Mouse (Mus musculus): ENCODE data around the gene Tgfbr3.

The Tgfbr3 gene

GRCm38 (mm10) chr5:107289234-107289764 is at the start of gene Tgfbr3:
Gene Tgfbr3, minus strand, starts transcription at chr5:107289629.
- in situ Hi-C loops (cut with MboI; ENCODE audit: unreplicated experiment in 2 of 2), result loop anchor here (5.0 to 10.0 kb wide), 4 partner anchors 33 to 484 kb away; no protein-coding TSS in a partner anchor

GRCm38 (mm10) chr5:107330916-107331421 is 41.5 kb upstream of the Tgfbr3 start, which contains the start of gene Brdt:
Gene Brdt, plus strand, starts transcription at chr5:107331159.
- in situ Hi-C loops (cut with MboI; ENCODE audit: unreplicated experiment in 2 of 2), result loop anchor here in 1 of 2 experiments (25.0 kb wide), 1 partner anchor 869 kb away; the partner anchor contains the start of gene Barhl2

- in situ Hi-C loops (cut with MboI; ENCODE audit: unreplicated experiment in 2 of 2), result loop anchor here (5.0 to 25.0 kb wide), 3 partner anchors 33 to 1908 kb away; partner anchors contain the start of genes Lrrc8b (in 1 of the 2) and Tgfbr3 (in 1 of the 2)
These were observed 31.3 kb upstream of the Tgfbr3 start for GRCm38 (mm10) chr5:107320703-107321102.

GRCm38 (mm10) chr5:107317141-107317540 is 27.7 kb upstream of the Tgfbr3 start:
- in situ Hi-C loops (cut with MboI; ENCODE audit: unreplicated experiment in 2 of 2), result loop anchor here (10.0 to 25.0 kb wide), 3 partner anchors 462 to 1905 kb away; partner anchors contain the start of gene Lrrc8b (in 1 of the 2)

GRCm38 (mm10) chr5:107307432-107307831 is 18.0 kb upstream of the Tgfbr3 start:
- in situ Hi-C loops (cut with MboI; ENCODE audit: unreplicated experiment in 2 of 2), result loop anchor here (25.0 kb wide), 2 partner anchors 1370 to 1895 kb away; partner anchors contain the start of gene Lrrc8b (in 1 of the 2)

GRCm38 (mm10) chr5:107304117-107304825 is 14.8 kb upstream of the Tgfbr3 start:
- in situ Hi-C loops (cut with MboI; ENCODE audit: unreplicated experiment in 2 of 2), result loop anchor here (25.0 kb wide), 2 partner anchors 1367 to 1892 kb away; partner anchors contain the start of gene Lrrc8b (in 1 of the 2)

GRCm38 (mm10) chr5:107303350-107303861 is 14.0 kb upstream of the Tgfbr3 start:
- in situ Hi-C loops (cut with MboI; ENCODE audit: unreplicated experiment in 2 of 2), result loop anchor here (25.0 kb wide), 2 partner anchors 1366 to 1891 kb away; partner anchors contain the start of gene Lrrc8b (in 1 of the 2)

GRCm38 (mm10) chr5:107298854-107299253 is 9.4 kb upstream of the Tgfbr3 start:
- in situ Hi-C loops (cut with MboI; ENCODE audit: unreplicated experiment in 2 of 2), result no loop called here

- in situ Hi-C loops (cut with MboI; ENCODE audit: unreplicated experiment in 2 of 2), result no loop called here
These were observed 7.3 kb upstream of the Tgfbr3 start for GRCm38 (mm10) chr5:107296512-107297322.

GRCm38 (mm10) chr5:107295817-107296511 is 6.5 kb upstream of the Tgfbr3 start:
- in situ Hi-C loops (cut with MboI; ENCODE audit: unreplicated experiment in 2 of 2), result no loop called here

- in situ Hi-C loops (cut with MboI; ENCODE audit: unreplicated experiment in 2 of 2), result no loop called here
These were observed 5.8 kb upstream of the Tgfbr3 start for GRCm38 (mm10) chr5:107295061-107295816.

GRCm38 (mm10) chr5:107294041-107294440 is 4.6 kb upstream of the Tgfbr3 start:
- in situ Hi-C loops (cut with MboI; ENCODE audit: unreplicated experiment in 2 of 2), result no loop called here

GRCm38 (mm10) chr5:107289986-107290385 is 557 bp upstream of the Tgfbr3 start:
- in situ Hi-C loops (cut with MboI; ENCODE audit: unreplicated experiment in 2 of 2), result loop anchor here (5.0 to 10.0 kb wide), 4 partner anchors 32 to 485 kb away; no protein-coding TSS in a partner anchor

- in situ Hi-C loops (cut with MboI; ENCODE audit: unreplicated experiment in 2 of 2), result loop anchor here (5.0 to 10.0 kb wide), 4 partner anchors 34 to 484 kb away; no protein-coding TSS in a partner anchor
These were observed 799 bp downstream of the Tgfbr3 start for GRCm38 (mm10) chr5:107288427-107289233.

GRCm38 (mm10) chr5:107287908-107288267 is 1.5 kb downstream of the Tgfbr3 start:
- in situ Hi-C loops (cut with MboI; ENCODE audit: unreplicated experiment in 2 of 2), result loop anchor here (5.0 to 10.0 kb wide), 4 partner anchors 34 to 483 kb away; no protein-coding TSS in a partner anchor

- in situ Hi-C loops (cut with MboI; ENCODE audit: unreplicated experiment in 2 of 2), result loop anchor here (5.0 to 10.0 kb wide), 4 partner anchors 35 to 483 kb away; no protein-coding TSS in a partner anchor
These were observed 2.0 kb downstream of the Tgfbr3 start for GRCm38 (mm10) chr5:107287254-107287907.

GRCm38 (mm10) chr5:107285563-107285962 is 3.9 kb downstream of the Tgfbr3 start:
- in situ Hi-C loops (cut with MboI; ENCODE audit: unreplicated experiment in 2 of 2), result loop anchor here (5.0 to 10.0 kb wide), 4 partner anchors 37 to 481 kb away; no protein-coding TSS in a partner anchor

All from v-Abl transformed pro-B cells (cell line).